Mouse (Mus musculus) midbrain, embryonic 13.5 days (tissue): ENCODE results near the gene Arhgap27. TPM values are rescaled to one million over a fixed set of nuclear protein-coding genes. Genes with fewer than 3 reads are reported as not detected.
A peak's percentile ranks its signal among the peaks of the same experiment; 100 is the strongest.

Experiments
- ATAC-seq: fragments of 200-750 bp; cut with Nextera tagmentation; 2 replicates; pipeline ENCODE4 v1.8.0; 2017; ENCODE audit warnings: mild to moderate bottlenecking, moderate TSS enrichment, moderate library complexity
- H3K27ac ChIP-seq: fragments of 300-500 bp; sonication (generic); 2 replicates; pipeline ENCODE4 v1.5.1; 2015; ENCODE audit warnings: inconsistent platforms, mild to moderate bottlenecking, moderate library complexity
- H3K27me3 ChIP-seq: fragments of 300-500 bp; sonication (generic); 2 replicates; pipeline ENCODE4 v1.6.1; 2015; ENCODE audit warnings: mild to moderate bottlenecking, inconsistent platforms
- H3K36me3 ChIP-seq: fragments of 300-500 bp; sonication (generic); 2 replicates; pipeline ENCODE4 v1.6.1; 2015; ENCODE audit warnings: mild to moderate bottlenecking, inconsistent platforms
- H3K4me1 ChIP-seq: fragments of 300-500 bp; sonication (generic); replicated peaks from 2 replicates; pipeline ENCODE4 v1.6.1; 2015; ENCODE audit warnings: inconsistent platforms
- H3K4me2 ChIP-seq: fragments of 300-500 bp; sonication (generic); replicated peaks from 2 replicates; pipeline ENCODE4 v1.6.1; 2015; ENCODE audit warnings: moderate library complexity, mild to moderate bottlenecking, inconsistent platforms
- H3K4me3 ChIP-seq: fragments of 300-500 bp; sonication (generic); replicated peaks from 2 replicates; pipeline ENCODE4 v1.5.1; 2015; ENCODE audit warnings: mild to moderate bottlenecking, inconsistent platforms
- H3K9ac ChIP-seq: fragments of 300-500 bp; sonication (generic); replicated peaks from 2 replicates; pipeline ENCODE4 v1.6.1; 2015; ENCODE audit warnings: mild to moderate bottlenecking, inconsistent platforms
- H3K9me3 ChIP-seq: fragments of 300-500 bp; sonication (generic); 2 replicates; pipeline ENCODE4 v1.6.1; 2016; ENCODE audit warnings: mild to moderate bottlenecking, inconsistent platforms
- WGBS: fragments of 180-500 bp; shearing (Covaris S2); methylation state at CpG from one replicate; pipeline ENCODE4 v1.1.7; 2015; 5-methylcytosine and 5-hydroxymethylcytosine counted together
- polyA plus RNA-seq: library from polyadenylated mRNA; unstranded; fragments of >200 nt; fragmentation: Nextera tagmentation; extraction: Ambion mirVana; gene quantifications from 2 replicates; pipeline ENCODE4 v1.2.1, GENCODE M21; 2015

Arhgap27 gene
- polyA plus RNA-seq, 1 experiment from 2014 or later: 2.6 TPM

DNA sequence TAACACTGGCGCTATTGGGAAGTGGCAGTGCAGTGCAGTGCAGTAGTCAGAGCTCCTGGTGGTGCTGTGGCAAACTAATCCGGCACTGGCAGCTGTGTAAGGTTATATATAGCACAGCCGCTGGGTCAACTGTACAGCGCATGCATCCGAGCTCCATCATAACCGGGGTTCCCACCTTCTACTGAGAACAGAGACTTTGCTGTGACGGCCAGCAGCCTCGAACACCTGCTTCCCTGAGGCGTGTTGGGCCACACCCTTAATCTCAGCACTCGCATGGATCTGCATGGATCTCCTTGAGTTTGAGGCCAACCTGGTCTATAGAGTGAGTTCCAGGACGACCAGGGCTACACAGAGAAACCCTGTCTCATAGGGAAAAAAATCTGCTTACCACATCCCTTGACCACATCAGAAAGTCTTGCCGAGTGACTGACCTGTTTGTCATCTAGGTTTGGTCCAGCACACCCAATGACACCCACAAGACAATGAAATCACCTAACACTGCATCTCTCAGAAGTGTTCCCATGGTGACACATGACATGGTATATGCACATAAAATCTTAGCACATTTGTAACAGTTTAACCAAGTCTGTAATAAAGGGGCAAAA is 12.7 kb downstream of the Arhgap27 start:
- WGBS: 91% methylated on average over 12 of the region's 12 CpGs
- Histone ChIP-seq H3K27ac (no peak overlapping the region), H3K36me3 (no peaks in the 10 kb centered on the region), H3K4me3 (no peak overlapping the region), H3K9ac (no peak overlapping the region), H3K4me2 (no peak overlapping the region), H3K9me3 (0 out of 2 replicates have a peak, but pooled peaks cover 9% of the 10 kb centered on the region), H3K27me3 (peaks cover 3% of the 10 kb centered on the region; the same call in 1 of the 2 replicates), H3K4me1 (peaks cover 8% of the 10 kb centered on the region)
- ATAC-seq: no peak

- no peak overlapping the region for H3K27ac ChIP-seq
- H3K4me3 ChIP-seq: no peak overlapping the region
- 0 out of 2 replicates have a peak, but pooled peaks cover 9% of the 10 kb centered on the region for H3K9me3 ChIP-seq
- no peaks in the 10 kb centered on the region for H3K27me3 ChIP-seq
- no peak for ATAC-seq
- WGBS: 84% methylated on average over 2 of the region's 2 CpGs
- H3K9ac ChIP-seq: no peak overlapping the region
- no peak overlapping the region for H3K4me2 ChIP-seq
- no peaks in the 10 kb centered on the region for H3K4me1 ChIP-seq
- H3K36me3 ChIP-seq: no peaks in the 10 kb centered on the region
Measured at GRCm38 (mm10) chr11:103349699-103350098, 13.8 kb downstream of the Arhgap27 start.

- ATAC-seq: no peak
- Histone ChIP-seq H3K4me3 (no peak overlapping the region), H3K9ac (no peak overlapping the region), H3K4me1 (no peaks in the 10 kb centered on the region), H3K9me3 (no peaks in the 10 kb centered on the region), H3K4me2 (no peak overlapping the region), H3K27me3 (no peaks in the 10 kb centered on the region), H3K36me3 (no peaks in the 10 kb centered on the region), H3K27ac (no peak overlapping the region)
- 73% methylated on average over 5 of the region's 5 CpGs for WGBS
Measured at GRCm38 (mm10) chr11:103346657-103347056, 16.8 kb downstream of the Arhgap27 start.

- 80% methylated on average over 7 of the region's 7 CpGs for WGBS
Measured at GRCm38 (mm10) chr11:103346236-103346635, 17.3 kb downstream of the Arhgap27 start.

DNA sequence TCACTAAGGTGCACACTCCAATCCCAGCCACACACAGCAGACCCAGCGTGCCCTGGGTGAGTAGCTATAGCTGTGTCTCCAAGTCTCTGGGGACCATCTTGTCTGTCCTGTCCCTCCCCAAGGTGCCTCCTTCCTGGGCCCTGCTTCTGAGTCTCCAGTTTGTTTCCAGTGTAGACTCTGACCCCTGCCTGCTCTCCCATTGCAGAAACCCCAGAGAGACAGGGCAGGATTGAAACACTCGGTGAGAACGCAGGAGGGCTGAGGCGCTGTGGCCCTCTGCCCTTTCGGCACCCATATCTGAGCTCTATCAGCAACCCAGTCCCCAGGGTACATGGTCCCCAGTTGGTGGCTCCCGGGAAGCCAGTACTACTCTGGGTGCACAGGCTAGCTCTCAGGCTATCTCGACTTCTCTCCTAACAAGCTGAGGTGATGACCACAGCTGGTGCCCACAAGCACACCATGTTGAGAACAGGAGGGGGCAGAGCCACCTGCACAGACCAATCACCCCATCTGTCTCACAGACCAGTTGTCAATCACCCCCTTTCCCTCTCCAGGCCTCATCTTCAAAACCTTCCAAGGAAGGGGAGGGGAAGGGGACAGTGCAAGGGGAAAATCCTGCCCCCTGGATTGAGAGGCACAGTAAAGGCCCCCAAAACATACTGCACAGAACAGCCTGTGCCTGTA is 17.9 kb downstream of the Arhgap27 start:
- no peak overlapping the region for H3K4me3 ChIP-seq
- H3K27ac ChIP-seq: no peak overlapping the region
- no peak overlapping the region for H3K9ac ChIP-seq
- no peaks in the 10 kb centered on the region for H3K9me3 ChIP-seq
- H3K4me1 ChIP-seq: no peaks in the 10 kb centered on the region
- WGBS: 85% methylated on average over 7 of the region's 7 CpGs
- H3K36me3 ChIP-seq: no peaks in the 10 kb centered on the region
- no peak overlapping the region for H3K4me2 ChIP-seq
- ATAC-seq: no peak
- H3K27me3 ChIP-seq: no peaks in the 10 kb centered on the region

More at GRCm38 (mm10) chr11:103346236-103346635, 17.3 kb downstream of the Arhgap27 start:
- ATAC-seq: no peak
- no peaks in the 10 kb centered on the region for H3K9me3 ChIP-seq
- H3K4me2 ChIP-seq: no peak overlapping the region
- no peaks in the 10 kb centered on the region for H3K27me3 ChIP-seq
- no peak overlapping the region for H3K27ac ChIP-seq
- H3K36me3 ChIP-seq: no peaks in the 10 kb centered on the region
- no peak overlapping the region for H3K9ac ChIP-seq
- no peak overlapping the region for H3K4me3 ChIP-seq
- H3K4me1 ChIP-seq: no peaks in the 10 kb centered on the region

DNA sequence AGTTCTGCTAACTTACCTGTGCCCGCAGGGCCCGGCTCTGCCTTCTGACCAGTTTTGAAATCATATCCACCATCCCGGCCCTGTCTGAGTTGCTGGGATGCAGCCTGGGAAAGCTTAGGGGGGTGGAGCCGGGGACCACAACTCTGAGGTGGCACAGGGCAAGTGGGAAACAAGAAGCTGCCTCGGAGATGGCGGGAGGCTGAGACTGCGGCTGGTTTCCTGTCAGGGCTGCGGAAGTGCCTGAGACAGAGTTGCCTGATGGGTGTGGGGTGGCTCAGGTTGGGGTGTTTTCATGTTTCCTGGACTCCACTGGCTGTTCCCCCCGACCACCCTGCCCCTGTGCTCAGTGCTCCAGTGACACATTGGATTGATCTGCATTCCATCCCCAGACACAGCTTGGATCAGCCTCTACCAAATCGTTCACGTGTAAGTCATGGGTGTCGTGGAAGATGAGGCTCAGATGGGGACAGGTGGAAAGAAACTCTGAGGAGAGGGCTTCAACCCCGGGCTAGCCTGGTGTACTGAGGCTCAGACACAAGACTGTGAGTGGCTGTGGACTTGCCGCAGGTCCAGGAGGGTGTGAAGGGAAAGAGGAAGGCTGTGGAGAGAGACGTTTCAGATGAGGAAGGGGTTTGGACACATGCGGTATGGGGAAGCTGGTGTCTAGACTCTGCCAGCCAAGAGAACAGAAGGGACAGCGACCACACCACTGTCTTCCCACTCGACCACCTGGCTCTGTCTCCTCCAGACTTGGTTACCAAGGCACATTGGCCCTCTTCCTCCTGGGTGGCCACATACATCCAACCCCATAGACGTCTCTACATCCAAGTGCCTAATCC is 18.8 kb downstream of the Arhgap27 start:
- no peaks in the 10 kb centered on the region for H3K27me3 ChIP-seq
- H3K4me3 ChIP-seq: no peak overlapping the region
- H3K9me3 ChIP-seq: no peaks in the 10 kb centered on the region
- H3K27ac ChIP-seq: no peak overlapping the region
- 0 out of 2 replicates have a peak, but pooled peaks cover 4% of the 10 kb centered on the region for H3K4me1 ChIP-seq
- WGBS: 80% methylated on average over 19 of the region's 19 CpGs
- H3K36me3 ChIP-seq: no peaks in the 10 kb centered on the region
- H3K4me2 ChIP-seq: no peak overlapping the region
- ATAC-seq: no peak
- no peak overlapping the region for H3K9ac ChIP-seq

DNA sequence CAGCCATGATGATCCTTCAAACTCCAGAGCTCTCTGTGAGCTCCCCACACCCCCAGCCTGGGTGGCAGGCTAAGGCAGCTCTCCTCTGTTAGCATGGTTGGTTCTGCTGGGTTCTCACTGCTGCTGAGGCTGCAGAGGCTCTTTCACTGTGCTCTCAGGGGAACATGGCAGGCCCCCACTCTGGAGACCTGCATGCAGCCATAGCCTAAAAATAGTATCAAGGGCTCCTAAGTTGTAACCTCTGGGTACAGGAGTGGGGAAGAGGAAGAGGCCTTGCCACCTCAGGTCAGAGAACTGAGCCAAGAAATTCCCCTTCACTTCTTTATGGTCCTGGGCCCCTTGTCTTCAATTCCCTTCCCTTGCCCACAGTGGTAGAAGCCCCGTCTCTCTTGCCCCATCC is 19.6 kb downstream of the Arhgap27 start:
- H3K4me2 ChIP-seq: no peak overlapping the region
- H3K27me3 ChIP-seq: no peaks in the 10 kb centered on the region
- no peaks in the 10 kb centered on the region for H3K9me3 ChIP-seq
- no peak overlapping the region for H3K4me3 ChIP-seq
- WGBS: 89% methylated on average over 1 of the region's 1 CpGs
- ATAC-seq: no peak
- 0 out of 2 replicates have a peak, but pooled peaks cover 8% of the 10 kb centered on the region for H3K4me1 ChIP-seq
- H3K27ac ChIP-seq: no peak overlapping the region
- no peak overlapping the region for H3K9ac ChIP-seq
- no peaks in the 10 kb centered on the region for H3K36me3 ChIP-seq

DNA sequence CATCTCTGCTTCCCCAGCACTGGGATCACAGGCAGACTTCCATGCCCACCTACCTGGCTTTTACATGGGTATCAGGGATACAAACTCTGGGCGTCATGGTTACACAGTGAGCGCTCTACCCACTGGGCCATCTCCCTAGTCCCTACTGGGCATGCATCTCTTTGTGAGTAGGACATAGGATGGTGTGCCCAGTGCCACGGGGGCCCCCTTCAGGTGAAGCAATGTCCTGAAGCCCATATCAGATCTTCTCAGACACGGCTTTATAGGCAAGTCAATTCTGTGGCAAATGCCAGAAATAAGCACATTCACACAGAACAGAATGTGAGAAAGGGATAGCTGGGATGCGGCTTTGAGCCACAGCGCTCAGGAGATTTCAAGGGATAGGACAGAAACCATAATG is 20.4 kb downstream of the Arhgap27 start:
- no peak overlapping the region for H3K4me3 ChIP-seq
- no peaks in the 10 kb centered on the region for H3K27me3 ChIP-seq
- 88% methylated on average over 6 of the region's 6 CpGs for WGBS
- 0 out of 2 replicates have a peak, but pooled peaks cover 8% of the 10 kb centered on the region for H3K4me1 ChIP-seq
- H3K4me2 ChIP-seq: no peak overlapping the region
- no peaks in the 10 kb centered on the region for H3K36me3 ChIP-seq
- no peak overlapping the region for H3K9ac ChIP-seq
- no peak for ATAC-seq
- H3K27ac ChIP-seq: no peak overlapping the region
- no peaks in the 10 kb centered on the region for H3K9me3 ChIP-seq

DNA sequence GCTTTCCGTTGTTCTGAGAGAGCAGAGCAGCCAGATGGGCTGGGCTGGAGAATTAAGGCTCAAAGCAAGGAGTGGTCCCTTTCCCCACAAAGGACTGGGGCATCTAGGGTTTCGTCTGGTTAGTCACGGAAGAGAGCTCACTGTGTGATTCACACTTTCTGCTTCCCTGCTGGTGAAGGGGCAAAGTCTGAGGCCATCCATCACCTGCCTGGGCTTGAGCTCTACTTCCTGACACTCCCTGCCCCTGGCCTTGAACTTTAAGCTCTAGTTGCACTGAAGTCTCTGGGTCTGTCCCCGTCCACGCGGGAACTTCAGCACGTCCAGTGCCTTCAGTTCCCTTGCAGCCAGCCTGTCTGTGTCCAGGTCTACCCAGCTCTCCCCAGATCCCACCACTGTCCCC is 22.8 kb downstream of the Arhgap27 start:
- WGBS: 52% methylated on average over 7 of the region's 7 CpGs
- no peak overlapping the region for H3K4me2 ChIP-seq

DNA sequence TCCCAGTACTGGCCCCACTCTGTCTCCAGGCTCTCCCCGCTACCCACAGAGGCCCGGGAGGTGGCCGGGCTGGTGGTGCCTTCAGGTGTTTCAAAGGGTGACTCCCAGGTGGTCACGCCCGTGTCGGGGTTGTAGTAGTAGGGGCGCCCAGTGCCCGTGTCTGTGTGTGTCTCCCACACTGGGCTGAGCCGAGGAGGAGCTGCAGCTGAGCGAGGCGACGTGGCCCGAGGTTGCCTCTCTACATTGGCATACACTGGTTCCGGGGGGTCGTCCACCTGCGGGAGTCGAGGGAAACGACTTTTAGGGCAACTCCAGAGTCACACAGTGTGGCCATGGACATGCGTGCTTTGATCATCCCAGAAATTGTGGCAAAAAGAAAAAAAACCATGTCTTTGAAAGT is 23.4 kb downstream of the Arhgap27 start:
- Histone ChIP-seq H3K4me3 (0 out of 2 replicates have a peak overlapping the region, but pooled peaks have one; percentile 1), H3K9me3 (no peaks in the 10 kb centered on the region), H3K4me2 (peak overlapping the region; percentile 26), H3K36me3 (no peaks in the 10 kb centered on the region), H3K4me1 (0 out of 2 replicates have a peak, but pooled peaks cover 8% of the 10 kb centered on the region), H3K27me3 (no peaks in the 10 kb centered on the region), H3K9ac (no peak overlapping the region), H3K27ac (no peak overlapping the region)
- no peak for ATAC-seq
- 73% methylated on average over 19 of the region's 19 CpGs for WGBS

More for the DNA sequence above, 22.8 kb downstream of the Arhgap27 start:
- 0 out of 2 replicates have a peak, but pooled peaks cover 8% of the 10 kb centered on the region for H3K4me1 ChIP-seq
- no peak overlapping the region for H3K9ac ChIP-seq
- ATAC-seq: no peak
- no peak overlapping the region for H3K27ac ChIP-seq
- H3K9me3 ChIP-seq: no peaks in the 10 kb centered on the region
- H3K4me3 ChIP-seq: no peak overlapping the region
- no peaks in the 10 kb centered on the region for H3K27me3 ChIP-seq
- H3K36me3 ChIP-seq: no peaks in the 10 kb centered on the region

- ATAC-seq: no peak
- Histone ChIP-seq H3K27me3 (peaks cover 5% of the 10 kb centered on the region; the same call in 1 of the 2 replicates), H3K9me3 (no peaks in the 10 kb centered on the region), H3K4me2 (peak overlapping the region; percentile 26), H3K36me3 (no peaks in the 10 kb centered on the region), H3K9ac (no peak overlapping the region), H3K27ac (no peak overlapping the region), H3K4me3 (0 out of 2 replicates have a peak overlapping the region, but pooled peaks have one; percentile 1), H3K4me1 (0 out of 2 replicates have a peak, but pooled peaks cover 8% of the 10 kb centered on the region)
- WGBS: 41% methylated on average over 19 of the region's 19 CpGs
Measured at GRCm38 (mm10) chr11:103339414-103340119, 23.9 kb downstream of the Arhgap27 start.
